Mouse (Mus musculus) forebrain, embryonic 11.5 days (tissue): ENCODE data around the gene Neb. TPM values are rescaled to one million over a fixed set of nuclear protein-coding genes. Genes with fewer than 3 reads are reported as not detected.

ENCODE experiments used
- ATAC-seq: fragments of 200-750 bp; cut with Nextera tagmentation; replicated peaks from 2 replicates; pipeline ENCODE4 v1.8.0; 2017; ENCODE audit warnings: moderate TSS enrichment; ENCODE audit not compliant: low FRiP score
- DNase-seq: peaks from one replicate; pipeline ENCODE4 v3.0.0-alpha.2; 2017; ENCODE audit warnings: low spot score
- H3K27ac ChIP-seq: fragments of 300-500 bp; sonication (generic); 2 replicates; pipeline ENCODE4 v1.5.1; 2014; ENCODE audit warnings: low read depth, low read length
- H3K27me3 ChIP-seq: fragments of 300-500 bp; sonication (generic); 2 replicates; pipeline ENCODE4 v1.6.1; 2014; ENCODE audit warnings: mild to moderate bottlenecking, low read length, mixed read lengths; ENCODE audit not compliant: control insufficient read depth, insufficient read depth
- H3K36me3 ChIP-seq: fragments of 300-500 bp; sonication (generic); 2 replicates; pipeline ENCODE4 v1.6.1; 2014; ENCODE audit warnings: mild to moderate bottlenecking, low read length, moderate library complexity, mixed read lengths; ENCODE audit not compliant: control insufficient read depth, insufficient read depth
- H3K4me1 ChIP-seq: fragments of 300-500 bp; sonication (generic); replicated peaks from 2 replicates; pipeline ENCODE4 v1.6.1; 2014; ENCODE audit warnings: low read length, mixed read lengths; ENCODE audit not compliant: control insufficient read depth, insufficient read depth
- H3K4me2 ChIP-seq: fragments of 300-500 bp; sonication (generic); 2 replicates; pipeline ENCODE4 v1.6.1; 2014; ENCODE audit warnings: low read depth, mild to moderate bottlenecking, low read length, moderate library complexity, mixed read lengths; ENCODE audit not compliant: severe bottlenecking
- H3K4me3 ChIP-seq: fragments of 300-500 bp; sonication (generic); 2 replicates; pipeline ENCODE4 v1.5.1; 2014; ENCODE audit warnings: low read depth, low read length
- H3K9ac ChIP-seq: fragments of 300-500 bp; sonication (generic); 2 replicates; pipeline ENCODE4 v1.6.1; 2014; ENCODE audit warnings: low read length
- H3K9me3 ChIP-seq: fragments of 300-500 bp; sonication (generic); 2 replicates; pipeline ENCODE4 v1.6.1; 2016; ENCODE audit warnings: low read length, mixed read lengths; ENCODE audit not compliant: control insufficient read depth
- WGBS: fragments of 180-500 bp; shearing (Covaris S2); extraction: QIAGEN DNeasy Blood & Tissue Kit; methylation state at CpG from one replicate; pipeline ENCODE4 v1.1.7; 2014; 5-methylcytosine and 5-hydroxymethylcytosine counted together
- polyA plus RNA-seq: library from polyadenylated mRNA; unstranded; fragments of >200 nt; fragmentation: Nextera tagmentation; extraction: Ambion mirVana; gene quantifications from 2 replicates; pipeline ENCODE4 v1.2.1, GENCODE M21; 2014

The Neb gene
- polyA plus RNA-seq, 1 experiment from 2014 or later = 0.39 TPM

GRCm38 (mm10) chr2:52367665-52368064 lies 10.6 kb downstream of the Neb start:
- H3K4me2 ChIP-seq = no peak overlapping the region

GRCm38 (mm10) chr2:52367248-52367647 lies 11.0 kb downstream of the Neb start:
- no peaks in the 10 kb centered on the region for H3K4me1 ChIP-seq
- no peaks in the 10 kb centered on the region for H3K27me3 ChIP-seq
- DNase-seq (no peak), ATAC-seq (no peak)
- WGBS = 77% methylated on average over 13 of the region's 13 CpGs
- no peaks in the 10 kb centered on the region for H3K36me3 ChIP-seq
- no peak overlapping the region for H3K4me2 ChIP-seq
- H3K9ac ChIP-seq = no peak overlapping the region
- H3K4me3 ChIP-seq = no peak overlapping the region
- no peaks in the 10 kb centered on the region for H3K9me3 ChIP-seq
- no peak overlapping the region for H3K27ac ChIP-seq

More at GRCm38 (mm10) chr2:52367665-52368064, 10.6 kb downstream of the Neb start:
- H3K36me3 ChIP-seq = no peaks in the 10 kb centered on the region
- no peak overlapping the region for H3K9ac ChIP-seq
- no peak overlapping the region for H3K4me3 ChIP-seq
- no peak overlapping the region for H3K27ac ChIP-seq
- no peaks in the 10 kb centered on the region for H3K27me3 ChIP-seq
- no peaks in the 10 kb centered on the region for H3K9me3 ChIP-seq
- no peak for DNase-seq
- H3K4me1 ChIP-seq = no peaks in the 10 kb centered on the region
- 89% methylated on average over 5 of the region's 5 CpGs for WGBS
- ATAC-seq = no peak

- Histone ChIP-seq H3K27ac (no peak overlapping the region), H3K36me3 (no peaks in the 10 kb centered on the region), H3K9me3 (no peaks in the 10 kb centered on the region), H3K27me3 (no peaks in the 10 kb centered on the region), H3K4me3 (no peak overlapping the region), H3K9ac (no peak overlapping the region), H3K4me2 (no peak overlapping the region), H3K4me1 (no peaks in the 10 kb centered on the region)
- WGBS = 93% methylated on average over 9 of the region's 9 CpGs
- ATAC-seq = no peak
- no peak for DNase-seq
Measured at GRCm38 (mm10) chr2:52361086-52361485, 17.2 kb downstream of the Neb start.

GRCm38 (mm10) chr2:52359722-52360121 lies 18.6 kb downstream of the Neb start:
- H3K27me3 ChIP-seq = no peaks in the 10 kb centered on the region
- no peaks in the 10 kb centered on the region for H3K9me3 ChIP-seq
- no peak overlapping the region for H3K27ac ChIP-seq
- no peaks in the 10 kb centered on the region for H3K4me1 ChIP-seq
- H3K4me2 ChIP-seq = no peak overlapping the region
- H3K9ac ChIP-seq = no peak overlapping the region
- no peaks in the 10 kb centered on the region for H3K36me3 ChIP-seq
- no peak overlapping the region for H3K4me3 ChIP-seq
- no peak for ATAC-seq
- WGBS = 70% methylated on average over 1 of the region's 1 CpGs
- no peak for DNase-seq

GRCm38 (mm10) chr2:52358156-52358555 lies 20.1 kb downstream of the Neb start:
- Histone ChIP-seq H3K9me3 (no peaks in the 10 kb centered on the region), H3K36me3 (no peaks in the 10 kb centered on the region), H3K4me3 (no peak overlapping the region), H3K4me2 (no peak overlapping the region), H3K27ac (no peak overlapping the region), H3K27me3 (no peaks in the 10 kb centered on the region), H3K9ac (no peak overlapping the region), H3K4me1 (no peaks in the 10 kb centered on the region)
- DNase-seq (no peak), ATAC-seq (no peak)
- WGBS = 83% methylated on average over 5 of the region's 5 CpGs

GRCm38 (mm10) chr2:52351029-52351428 lies 27.2 kb downstream of the Neb start:
- no peaks in the 10 kb centered on the region for H3K36me3 ChIP-seq
- H3K9me3 ChIP-seq = no peaks in the 10 kb centered on the region
- H3K4me3 ChIP-seq = no peak overlapping the region
- H3K27me3 ChIP-seq = no peaks in the 10 kb centered on the region
- H3K4me2 ChIP-seq = no peak overlapping the region
- H3K9ac ChIP-seq = no peak overlapping the region
- no peak overlapping the region for H3K27ac ChIP-seq
- ATAC-seq (no peak), DNase-seq (no peak)
- H3K4me1 ChIP-seq = no peaks in the 10 kb centered on the region
- WGBS = 92% methylated on average over 1 of the region's 1 CpGs

- 83% methylated on average over 7 of the region's 7 CpGs for WGBS
- Histone ChIP-seq H3K27ac (no peak overlapping the region), H3K4me3 (no peak overlapping the region), H3K4me1 (no peaks in the 10 kb centered on the region), H3K4me2 (no peak overlapping the region), H3K9me3 (no peaks in the 10 kb centered on the region), H3K9ac (no peak overlapping the region), H3K27me3 (no peaks in the 10 kb centered on the region), H3K36me3 (no peaks in the 10 kb centered on the region)
- DNase-seq (no peak), ATAC-seq (no peak)
Measured at GRCm38 (mm10) chr2:52340990-52341389, 37.3 kb downstream of the Neb start.

- no peak overlapping the region for H3K4me2 ChIP-seq
- H3K36me3 ChIP-seq = no peaks in the 10 kb centered on the region
- no peak overlapping the region for H3K9ac ChIP-seq
- no peaks in the 10 kb centered on the region for H3K9me3 ChIP-seq
- 89% methylated on average over 13 of the region's 13 CpGs for WGBS
- H3K27ac ChIP-seq = no peak overlapping the region
- no peak for DNase-seq
- no peak for ATAC-seq
- no peak overlapping the region for H3K4me3 ChIP-seq
- H3K4me1 ChIP-seq = no peaks in the 10 kb centered on the region
- H3K27me3 ChIP-seq = no peaks in the 10 kb centered on the region
Measured at GRCm38 (mm10) chr2:52335556-52335955, 42.7 kb downstream of the Neb start.

GRCm38 (mm10) chr2:52335087-52335486 lies 43.2 kb downstream of the Neb start:
- no peak for DNase-seq
- Histone ChIP-seq H3K4me1 (no peaks in the 10 kb centered on the region), H3K9me3 (no peaks in the 10 kb centered on the region), H3K4me3 (no peak overlapping the region), H3K27ac (no peak overlapping the region), H3K9ac (no peak overlapping the region), H3K27me3 (no peaks in the 10 kb centered on the region), H3K36me3 (no peaks in the 10 kb centered on the region), H3K4me2 (no peak overlapping the region)
- WGBS = 93% methylated on average over 8 of the region's 8 CpGs
- ATAC-seq = no peak
